Mouse (Mus musculus) lung, postnatal 10 days (tissue): ENCODE measurements at regions not wholly inside any gene's neighbourhood (a gene's known extent, or its start where the extent isn't known, plus 50 kb on each side); places are given as distances from the start of the nearest gene placed in this dataset.
A peak's percentile ranks its signal among the peaks of the same experiment; 100 is the strongest.

ENCODE experiments used
- DNase-seq: peaks from one replicate; pipeline ENCODE4 v3.0.0; 2021

- no peak for DNase-seq
Measured at GRCm38 (mm10) chr1:56453756-56454155, 183.5 kb downstream of the Hsfy2 start.

GRCm38 (mm10) chr1:56442835-56443234 is 194.4 kb downstream of the Hsfy2 start:
- DNase-seq: no peak

GRCm38 (mm10) chr1:56406786-56407185 is 230.4 kb downstream of the Hsfy2 start:
- DNase-seq: no peak

DNA sequence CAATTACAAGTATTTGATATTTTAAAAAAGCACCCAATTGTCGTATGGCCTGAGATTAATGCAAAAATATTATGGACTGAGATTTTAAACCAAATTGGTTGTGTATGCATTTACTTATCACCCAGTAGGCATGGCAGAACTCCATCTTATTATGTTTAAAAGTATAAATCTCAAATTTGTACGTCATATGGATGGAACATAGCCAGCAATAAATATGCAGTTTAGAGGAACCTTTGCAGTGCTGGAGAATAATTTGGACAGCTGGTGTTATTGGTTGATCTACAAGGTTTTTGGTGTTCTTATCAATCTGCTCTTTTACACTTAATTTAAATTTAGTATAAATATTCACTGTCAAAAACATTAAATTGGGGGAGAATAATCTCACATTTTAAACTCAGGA is 233.9 kb downstream of the Hsfy2 start:
- DNase-seq: no peak

DNA sequence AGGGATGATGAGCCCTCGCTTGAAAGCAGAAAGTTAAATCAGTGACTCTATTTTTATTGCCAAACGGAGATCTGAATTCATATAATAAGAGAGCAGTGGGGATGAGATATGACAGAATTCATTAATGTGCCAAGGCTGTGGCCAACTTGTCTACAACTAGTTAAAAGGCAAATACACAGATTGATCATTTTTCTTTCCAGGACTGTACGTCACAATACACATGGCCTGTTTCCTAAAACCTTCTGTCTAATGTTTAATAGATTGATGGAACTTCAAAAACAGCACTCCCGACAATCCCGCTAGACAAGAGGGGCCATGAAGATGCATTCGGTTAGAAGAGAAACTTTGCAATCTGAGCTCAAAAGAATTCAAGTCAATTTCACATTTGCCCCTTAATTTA is 241.4 kb downstream of the Hsfy2 start:
- DNase-seq: no peak

GRCm38 (mm10) chr1:56387086-56387485 is 250.1 kb downstream of the Hsfy2 start:
- DNase-seq: no peak

DNA sequence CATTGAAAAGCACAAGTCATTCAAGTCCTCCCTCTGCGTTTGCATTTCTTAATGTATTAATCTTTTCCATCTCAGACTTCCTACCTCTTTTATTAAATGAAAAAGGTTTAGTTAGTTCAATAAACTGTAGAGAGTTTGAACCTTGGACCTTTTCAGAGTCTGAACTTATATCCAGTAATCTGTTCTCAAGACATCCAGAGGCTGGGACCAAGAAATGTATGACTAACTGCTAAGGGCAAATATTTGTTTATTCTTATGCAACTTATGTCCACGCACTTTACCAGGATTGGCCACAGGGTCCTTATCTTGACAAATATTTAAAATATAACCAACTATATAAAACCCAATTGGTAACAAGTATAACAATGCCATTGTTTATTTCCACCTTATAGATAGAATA is 270.9 kb downstream of the Hsfy2 start:
- no peak for DNase-seq

DNA sequence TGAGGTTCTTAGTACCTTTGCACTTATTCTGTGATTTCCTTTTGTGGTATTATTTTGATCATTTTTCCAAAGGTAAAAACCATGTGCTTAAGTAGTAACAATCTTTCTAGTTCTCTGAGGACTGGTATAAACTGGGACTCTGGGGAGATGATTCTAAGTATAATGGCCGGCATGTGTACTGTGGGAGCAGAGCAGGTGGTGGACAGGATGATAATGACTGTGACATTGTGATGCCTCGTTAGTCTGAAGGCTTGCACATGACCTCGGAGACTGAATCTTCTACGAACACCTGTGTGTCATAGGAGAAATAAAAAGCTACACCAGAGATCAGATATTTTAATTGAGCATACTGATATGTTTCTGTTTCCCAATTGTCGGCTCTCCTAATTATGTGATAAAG is 276.4 kb downstream of the Hsfy2 start:
- no peak for DNase-seq

- DNase-seq: peak; percentile 7
Measured at GRCm38 (mm10) chr1:56346638-56347037, 290.6 kb downstream of the Hsfy2 start.

DNA sequence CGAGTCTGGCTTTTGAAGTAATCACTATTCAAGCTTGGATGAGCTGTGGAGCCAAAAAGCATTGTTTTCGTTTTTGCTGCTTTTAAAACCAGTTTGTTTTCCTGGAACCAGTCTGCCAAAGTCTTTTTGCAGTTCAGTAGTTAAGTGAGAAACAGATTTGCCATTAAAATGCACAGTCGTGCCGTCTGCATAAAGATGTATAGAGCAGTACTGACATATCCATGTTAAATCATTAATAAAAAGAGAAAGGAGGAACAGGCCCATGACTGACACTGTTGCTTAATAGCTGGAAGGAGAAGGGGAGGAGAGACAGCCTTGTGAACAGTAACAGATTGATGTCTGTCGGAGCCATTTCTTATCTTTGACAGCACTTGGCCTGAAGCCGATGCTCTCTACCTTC is 292.3 kb downstream of the Hsfy2 start:
- no peak for DNase-seq

DNA sequence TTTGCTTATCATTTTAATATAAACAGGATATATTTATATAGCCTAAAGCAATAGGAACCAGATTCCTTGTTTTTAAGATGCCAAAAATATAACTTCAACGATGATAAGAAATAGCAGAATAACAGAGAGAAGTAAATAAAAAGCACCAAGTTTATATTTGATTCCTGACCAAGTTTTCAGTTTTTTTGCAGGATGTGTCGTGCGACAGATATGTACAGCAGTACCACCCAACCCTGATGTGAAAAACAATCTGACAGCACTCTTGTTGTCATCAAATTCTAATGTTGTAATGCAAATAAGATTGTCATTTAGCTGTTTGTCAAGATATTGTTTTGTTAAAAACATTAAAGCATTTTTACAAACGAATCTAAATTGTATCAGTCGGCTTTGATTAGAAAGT is 309.9 kb downstream of the Hsfy2 start:
- no peak for DNase-seq

- no peak for DNase-seq
Measured at GRCm38 (mm10) chr1:56308586-56308985, 328.6 kb downstream of the Hsfy2 start.

DNA sequence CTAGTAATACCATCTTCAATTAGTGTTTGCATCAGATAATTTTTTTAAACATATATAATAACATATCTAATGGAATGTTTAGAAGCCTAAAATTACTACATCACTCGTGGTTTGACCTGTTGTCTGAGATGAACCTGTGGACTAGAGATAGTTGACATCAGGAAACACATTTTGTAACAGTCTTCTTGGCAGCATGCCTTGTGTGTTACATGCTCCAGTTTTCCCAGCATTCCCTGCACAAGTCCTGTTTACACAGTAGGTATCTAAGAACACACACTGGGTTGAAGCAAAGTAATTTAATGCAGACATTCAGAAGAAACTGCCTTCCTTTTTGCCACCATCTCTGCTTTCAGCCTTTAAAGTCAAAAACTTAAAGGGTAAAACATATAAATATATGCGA is 342.8 kb downstream of the Hsfy2 start:
- DNase-seq: no peak

DNA sequence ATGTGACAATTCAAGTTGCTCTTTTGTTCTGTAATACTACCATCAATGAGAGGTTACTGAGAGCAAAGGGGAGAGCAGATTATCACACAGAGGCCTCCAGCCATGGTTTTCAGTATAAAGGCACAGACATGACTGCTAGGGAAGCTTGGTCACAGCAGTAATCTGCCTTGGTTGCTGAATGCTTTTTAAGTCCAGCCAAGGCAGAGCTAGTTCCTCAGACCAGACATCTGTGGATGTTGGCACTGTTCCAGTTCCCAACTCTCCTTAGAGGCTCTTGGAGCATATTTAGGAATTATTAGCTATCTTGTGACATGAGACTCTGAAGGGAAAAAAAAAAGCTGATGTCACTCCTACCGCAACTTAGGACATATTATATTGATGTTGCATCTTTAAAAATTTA is 347.5 kb downstream of the Hsfy2 start:
- peak; percentile 22 for DNase-seq

DNA sequence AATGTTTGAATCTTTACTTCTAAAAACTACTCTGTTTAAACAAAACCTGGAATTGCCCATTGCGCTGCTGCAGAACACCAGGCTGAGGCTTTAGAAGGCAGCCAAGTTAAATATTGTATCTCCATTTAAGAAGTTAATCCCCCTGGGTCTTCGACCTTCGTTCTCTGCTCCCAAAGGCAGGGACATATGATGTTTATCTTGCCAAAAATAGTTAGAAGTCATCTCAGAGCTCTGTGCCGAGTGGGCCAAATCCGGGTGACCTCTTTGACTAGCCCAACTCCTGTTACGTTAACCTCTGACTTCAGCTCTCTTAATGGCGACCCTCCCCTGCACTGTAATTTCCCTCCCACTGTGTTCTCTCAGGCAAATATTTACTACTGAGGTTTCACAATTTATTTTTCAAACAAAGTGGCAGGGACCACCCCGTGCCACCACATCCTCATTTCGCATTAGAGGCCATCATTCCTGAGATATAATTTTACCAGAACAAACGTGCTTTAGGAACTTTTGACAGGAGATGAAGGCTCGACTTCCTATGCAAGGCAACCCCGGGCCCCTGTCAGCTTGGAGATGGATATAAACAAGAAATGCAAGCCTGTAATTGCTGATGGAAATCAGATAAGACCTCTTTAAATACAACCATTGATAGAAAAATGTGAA is 350.7 kb downstream of the Hsfy2 start:
- DNase-seq: no peak

GRCm38 (mm10) chr1:56261708-56262107 is 375.5 kb downstream of the Hsfy2 start:
- no peak for DNase-seq

DNA sequence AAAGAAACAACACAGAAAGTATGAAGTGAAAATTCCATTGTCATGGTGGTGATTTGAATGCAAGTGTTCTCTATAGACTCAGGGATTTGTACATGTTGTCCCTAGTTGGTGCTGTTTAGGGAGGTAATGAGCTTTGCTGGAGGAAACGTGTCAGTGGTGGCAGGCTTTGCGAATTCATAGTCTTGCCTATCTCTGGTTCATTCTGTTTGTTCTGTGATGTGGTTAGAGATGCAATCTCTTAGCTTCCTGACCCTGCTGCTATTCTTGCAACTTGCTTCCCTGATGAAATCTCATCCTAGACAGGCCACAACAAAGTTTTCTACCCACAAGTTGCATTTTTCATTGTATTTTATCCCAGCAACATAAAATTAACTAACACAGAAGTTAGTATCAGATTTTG is 376.5 kb downstream of the Hsfy2 start:
- DNase-seq: no peak

DNA sequence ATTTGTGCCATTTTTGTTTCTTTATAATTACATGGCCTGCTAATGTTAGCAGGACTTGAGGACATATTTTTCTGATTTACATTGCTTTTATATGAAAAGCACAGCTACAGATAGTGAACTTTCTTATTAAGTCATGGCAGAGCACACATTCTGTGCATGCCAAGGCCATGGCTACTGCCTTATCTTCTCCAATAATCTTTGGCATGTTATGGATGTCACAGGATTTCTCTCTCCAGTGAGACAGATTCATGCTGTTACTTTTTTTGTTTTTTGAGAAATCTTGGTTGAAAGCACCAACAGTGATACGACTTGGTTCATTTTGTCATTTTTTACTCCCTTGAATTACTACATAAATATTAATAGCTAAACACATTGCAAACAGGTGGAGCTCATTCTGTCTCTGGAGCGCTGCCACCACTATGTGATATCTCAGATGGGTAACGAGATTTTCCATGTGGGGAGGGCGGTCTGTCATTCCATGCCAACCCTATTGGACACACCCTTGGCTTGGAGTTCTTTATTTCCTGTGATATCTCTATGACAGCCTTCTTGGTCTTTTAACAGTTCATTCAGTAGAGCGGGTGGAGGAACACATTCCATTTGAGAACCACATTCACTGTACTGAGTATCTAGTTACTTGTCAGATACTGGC is 380.3 kb downstream of the Hsfy2 start:
- no peak for DNase-seq

DNA sequence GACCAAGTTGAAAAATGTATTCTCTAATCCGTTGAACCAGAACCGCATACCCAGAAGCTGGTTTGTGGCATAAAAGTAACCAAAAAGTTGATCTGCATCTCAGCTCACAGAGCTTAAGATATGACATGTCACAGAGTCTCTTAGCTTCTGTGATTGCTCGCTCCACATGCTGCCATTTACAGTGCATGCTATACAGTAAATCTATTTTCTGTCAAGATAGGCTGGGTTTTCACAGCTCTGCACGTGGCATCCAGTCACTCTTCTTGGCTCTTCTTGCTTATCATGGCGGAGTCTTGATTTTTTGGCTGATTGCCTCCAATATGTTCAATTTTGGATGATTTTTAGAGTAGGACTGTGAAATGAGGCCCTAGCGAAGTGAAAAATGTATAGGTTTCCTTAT is 397.5 kb downstream of the Hsfy2 start:
- DNase-seq: no peak

GRCm38 (mm10) chr1:56226314-56227008 is 410.8 kb downstream of the Hsfy2 start:
- DNase-seq: no peak

DNA sequence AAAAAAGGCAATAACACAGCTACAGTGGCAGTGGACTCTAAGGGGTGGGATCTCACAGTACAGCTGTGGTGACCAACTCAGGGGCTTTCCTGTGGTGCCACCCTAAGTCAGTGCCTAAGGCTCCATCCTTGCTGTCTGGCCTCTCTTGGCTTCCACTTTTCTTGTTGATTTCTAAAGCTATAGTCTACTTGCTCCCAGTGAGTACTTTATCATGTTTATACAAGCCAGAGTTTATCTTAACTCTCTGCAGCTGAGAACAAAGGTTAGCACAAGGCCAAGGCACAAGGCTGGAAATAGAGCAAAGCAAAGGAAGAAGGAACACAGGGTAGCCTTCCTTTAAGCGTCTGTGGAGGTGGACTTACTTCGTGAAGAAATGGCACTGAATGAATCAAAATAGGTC is 417.5 kb downstream of the Hsfy2 start:
- no peak for DNase-seq

DNA sequence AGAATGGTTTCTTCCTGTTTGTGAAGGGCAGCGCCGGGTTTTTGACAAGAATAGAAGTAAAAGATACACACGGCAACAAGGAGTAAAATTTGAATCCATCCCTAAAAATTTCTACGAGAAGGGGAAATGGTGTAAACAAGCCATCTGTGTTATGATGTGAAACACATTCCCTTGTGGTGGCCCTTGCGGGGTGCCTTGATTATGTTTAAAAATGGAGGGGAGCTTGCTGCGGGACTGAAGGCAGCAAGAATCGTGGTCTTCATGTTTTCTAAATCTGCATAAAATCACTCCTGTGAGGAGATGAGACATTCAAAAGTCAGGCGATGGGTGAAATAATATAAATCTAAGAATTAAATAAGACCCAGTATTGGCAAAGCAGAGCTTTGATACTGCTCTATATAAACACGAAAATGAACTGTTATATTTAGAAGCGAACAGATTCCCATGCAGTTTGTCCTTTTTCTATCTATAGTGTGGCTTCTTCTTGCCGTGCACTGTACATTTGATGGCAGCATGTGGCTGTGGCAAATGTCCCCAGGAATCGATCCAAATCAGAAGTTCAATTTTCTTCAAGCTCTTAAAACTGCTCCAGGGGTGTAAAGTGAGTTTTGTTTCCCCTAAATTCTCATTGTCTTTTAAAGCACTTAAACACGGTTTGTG is 426.4 kb downstream of the Hsfy2 start:
- no peak for DNase-seq

DNA sequence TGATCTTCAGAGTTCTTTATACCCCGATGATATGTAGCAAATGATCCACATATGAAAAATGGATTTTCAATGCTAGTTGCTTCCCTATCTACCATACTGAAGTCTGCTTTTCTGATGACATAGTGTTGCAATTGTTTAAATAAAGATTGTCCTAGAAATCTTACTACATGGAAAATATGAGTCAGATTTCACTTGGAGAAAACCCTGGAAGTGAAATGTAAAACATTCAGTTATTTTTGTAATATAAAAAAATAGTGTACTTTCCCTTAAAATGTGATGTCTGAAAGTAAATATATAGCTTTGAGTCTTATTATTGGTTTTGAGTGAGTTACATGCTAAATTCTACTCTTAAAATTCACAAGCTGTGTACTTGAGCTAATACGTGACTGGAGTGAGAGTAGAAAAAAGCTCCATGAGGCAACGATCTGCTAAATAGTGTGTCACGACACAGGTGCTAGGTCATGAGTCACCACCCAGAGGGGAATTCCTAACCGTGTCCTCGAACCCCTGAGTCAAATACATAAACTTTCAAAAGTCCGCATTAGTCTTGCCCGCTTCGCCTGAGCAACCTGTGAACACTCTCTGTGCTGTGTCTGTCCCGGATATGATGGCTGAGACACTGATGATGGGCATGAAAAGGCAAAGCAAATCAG is 430.5 kb downstream of the Hsfy2 start:
- DNase-seq: no peak
